Mouse (Mus musculus) limb, embryonic 12.5 days (tissue): ENCODE data around the gene Il12rb2. TPM values are rescaled to one million over a fixed set of nuclear protein-coding genes. Genes with fewer than 3 reads are reported as not detected.

Experiments used
- ATAC-seq: fragments of 200-750 bp; cut with Nextera tagmentation; 2 replicates; pipeline ENCODE4 v1.8.0; 2017; ENCODE audit warnings: low read depth, moderate TSS enrichment; ENCODE audit not compliant: insufficient number of reproducible peaks, insufficient read depth, low FRiP score, low TSS enrichment
- H3K27ac ChIP-seq: fragments of 300-500 bp; sonication (generic); 2 replicates; pipeline ENCODE4 v1.5.1; 2016; ENCODE audit warnings: mild to moderate bottlenecking, moderate library complexity
- H3K27me3 ChIP-seq: fragments of 300-500 bp; sonication (generic); 2 replicates; pipeline ENCODE4 v1.6.1; 2016; ENCODE audit warnings: mild to moderate bottlenecking, moderate library complexity
- H3K36me3 ChIP-seq: fragments of 300-500 bp; sonication (generic); 2 replicates; pipeline ENCODE4 v1.6.1; 2016; ENCODE audit warnings: mild to moderate bottlenecking, moderate library complexity
- H3K4me1 ChIP-seq: fragments of 300-500 bp; sonication (generic); replicated peaks from 2 replicates; pipeline ENCODE4 v1.6.1; 2016
- H3K4me2 ChIP-seq: fragments of 300-500 bp; sonication (generic); 2 replicates; pipeline ENCODE4 v1.6.1; 2016; ENCODE audit warnings: mild to moderate bottlenecking, moderate library complexity
- H3K4me3 ChIP-seq: fragments of 300-500 bp; sonication (generic); replicated peaks from 2 replicates; pipeline ENCODE4 v1.5.1; 2016; ENCODE audit warnings: mild to moderate bottlenecking
- H3K9ac ChIP-seq: fragments of 300-500 bp; sonication (generic); replicated peaks from 2 replicates; pipeline ENCODE4 v1.6.1; 2016; ENCODE audit warnings: mild to moderate bottlenecking, moderate library complexity
- H3K9me3 ChIP-seq: fragments of 300-500 bp; sonication (generic); 2 replicates; pipeline ENCODE4 v1.6.1; 2016; ENCODE audit warnings: mild to moderate bottlenecking, moderate library complexity
- WGBS: fragments of 180-500 bp; shearing (Covaris S2); methylation state at CpG from one replicate; pipeline ENCODE4 v1.1.7; 2016; 5-methylcytosine and 5-hydroxymethylcytosine counted together
- polyA plus RNA-seq: library from polyadenylated mRNA; unstranded; fragments of >200 nt; fragmentation: Nextera tagmentation; extraction: Ambion mirVana; gene quantifications from 2 replicates; pipeline ENCODE4 v1.2.1, GENCODE M21; 2016

The Il12rb2 gene
- polyA plus RNA-seq, 1 experiment from 2014 or later, result not detected

GRCm38 (mm10) chr6:67266159-67266657, 109.8 kb downstream of the Il12rb2 start:
- no peaks in the 10 kb centered on the region for H3K27me3 ChIP-seq

GRCm38 (mm10) chr6:67264935-67265334, 111.1 kb downstream of the Il12rb2 start:
- 84% methylated on average over 7 of the region's 7 CpGs for WGBS

More at GRCm38 (mm10) chr6:67266159-67266657, 109.8 kb downstream of the Il12rb2 start:
- peak; percentile 83; the same call in 1 of the 2 replicates for ATAC-seq
- peak overlapping the region; percentile 48 for H3K9ac ChIP-seq
- peak overlapping the region; percentile 100 for H3K4me3 ChIP-seq
- no peaks in the 10 kb centered on the region for H3K36me3 ChIP-seq
- peaks cover 8% of the 10 kb centered on the region; the same call in 1 of the 2 replicates for H3K4me1 ChIP-seq
- peak overlapping the region; percentile 91; the same call in 1 of the 2 replicates for H3K27ac ChIP-seq
- peak overlapping the region; percentile 67 for H3K4me2 ChIP-seq
- H3K9me3 ChIP-seq, result no peaks in the 10 kb centered on the region
- under 1% methylated on average over 23 of the region's 23 CpGs for WGBS

GRCm38 (mm10) chr6:67251095-67251494, 124.9 kb downstream of the Il12rb2 start:
- Histone ChIP-seq H3K36me3 (no peaks in the 10 kb centered on the region), H3K27me3 (no peaks in the 10 kb centered on the region), H3K4me3 (no peak overlapping the region), H3K4me1 (no peaks in the 10 kb centered on the region), H3K27ac (no peak overlapping the region), H3K4me2 (no peak overlapping the region), H3K9ac (no peak overlapping the region), H3K9me3 (no peaks in the 10 kb centered on the region)
- ATAC-seq, result no peak
- WGBS, result 82% methylated on average over 4 of the region's 4 CpGs

More at GRCm38 (mm10) chr6:67264935-67265334, 111.1 kb downstream of the Il12rb2 start:
- ATAC-seq, result no peak
- Histone ChIP-seq H3K27me3 (no peaks in the 10 kb centered on the region), H3K9me3 (no peaks in the 10 kb centered on the region), H3K36me3 (no peaks in the 10 kb centered on the region), H3K4me2 (no peak overlapping the region), H3K27ac (no peak overlapping the region), H3K9ac (no peak overlapping the region), H3K4me1 (peaks cover 6% of the 10 kb centered on the region; the same call in 1 of the 2 replicates), H3K4me3 (no peak overlapping the region)

- H3K27ac ChIP-seq, result no peak overlapping the region
- 88% methylated on average over 5 of the region's 5 CpGs for WGBS
- H3K27me3 ChIP-seq, result no peaks in the 10 kb centered on the region
- no peak overlapping the region for H3K4me3 ChIP-seq
- H3K9me3 ChIP-seq, result no peaks in the 10 kb centered on the region
- H3K4me2 ChIP-seq, result no peak overlapping the region
- no peaks in the 10 kb centered on the region for H3K36me3 ChIP-seq
- no peak for ATAC-seq
- H3K9ac ChIP-seq, result no peak overlapping the region
- H3K4me1 ChIP-seq, result no peaks in the 10 kb centered on the region
These were observed 131.5 kb downstream of the Il12rb2 start for GRCm38 (mm10) chr6:67244451-67244850.

GRCm38 (mm10) chr6:67243765-67244420, 132.1 kb downstream of the Il12rb2 start:
- Histone ChIP-seq H3K4me3 (no peak overlapping the region), H3K4me2 (no peak overlapping the region), H3K27me3 (no peaks in the 10 kb centered on the region), H3K9ac (no peak overlapping the region), H3K9me3 (no peaks in the 10 kb centered on the region), H3K4me1 (no peaks in the 10 kb centered on the region), H3K27ac (no peak overlapping the region), H3K36me3 (no peaks in the 10 kb centered on the region)
- ATAC-seq, result no peak
- WGBS, result 91% methylated on average over 7 of the region's 7 CpGs

Other genes with a start within 250 kb of the Il12rb2 start
- 498 and 501 TPM in 2 replicates for gene Serbp1, start 138.0 kb downstream of the Il12rb2 start, polyA plus RNA-seq
- not detected in 2 replicates for gene Il23r, start 115.7 kb upstream of the Il12rb2 start, polyA plus RNA-seq
- 19.7 and 23.0 TPM in 2 replicates for gene Tacstd2, start 159.6 kb upstream of the Il12rb2 start, polyA plus RNA-seq